Mouse (Mus musculus): Measurements from ENCODE around the gene Xpa. TPM values are rescaled to one million over a fixed set of nuclear protein-coding genes. Genes with fewer than 3 reads are reported as not detected.

Xpa gene
- polyA plus RNA-seq, 1 experiment, result 30.4 TPM

GRCm38 (mm10) chr4:46144323-46144722 is 51.8 kb downstream of the Xpa start:
- Histone ChIP-seq H3K27me3 (ENCODE audit: control insufficient read depth, insufficient read depth, low read length) (no peaks in the 10 kb centered on the region), H3K4me1 (ENCODE audit: control insufficient read depth, insufficient read depth, low read length) (peaks cover 4% of the 10 kb centered on the region; the same call in 1 of the 2 replicates), H3K4me3 (replicated peaks; ENCODE audit: insufficient read depth, low read depth, low read length) (no peak overlapping the region), H3K27ac (ENCODE audit: insufficient read depth, low read length) (no peak overlapping the region)
- no peak for DNase-seq
- TF ChIP-seq CTCF (IDR thresholded peaks at IDR 0.05; ENCODE audit: borderline replicate concordance, insufficient read depth, low read depth, low read length), result peak; percentile 38; the same call in 1 of the 2 replicates
- no peak for TF ChIP-seq POLR2A (IDR thresholded peaks at IDR 0.05; ENCODE audit: borderline replicate concordance, insufficient read depth, low read length)
- WGBS, result 78% methylated on average over 3 of the region's 3 CpGs

- H3K27me3 ChIP-seq (ENCODE audit: control insufficient read depth, insufficient read depth, low read length), result no peaks in the 10 kb centered on the region
- H3K27ac ChIP-seq (ENCODE audit: insufficient read depth, low read length), result peak within 1 kb of the TSS; percentile 90
- WGBS, result under 1% methylated on average over 89 of the region's 90 CpGs
- DNase-seq, result peak; percentile 91 to 96
- H3K4me1 ChIP-seq (ENCODE audit: control insufficient read depth, insufficient read depth, low read length), result peaks cover 4% of the 10 kb centered on the region; the same call in 1 of the 2 replicates
- H3K4me3 ChIP-seq (replicated peaks; ENCODE audit: insufficient read depth, low read depth, low read length), result peak within 1 kb of the TSS; percentile 93
- TF ChIP-seq POLR2A (IDR thresholded peaks at IDR 0.05; ENCODE audit: borderline replicate concordance, insufficient read depth, low read length), result peak; percentile 87
- TF ChIP-seq CTCF (IDR thresholded peaks at IDR 0.05; ENCODE audit: borderline replicate concordance, insufficient read depth, low read depth, low read length), result no peak
Measured at GRCm38 (mm10) chr4:46138287-46139222, 57.6 kb downstream of the Xpa start, which contains the start of the genes Ncbp1 and Tstd2. Gene Ncbp1, plus strand, starts transcription at chr4:46138613. Gene Tstd2, minus strand, starts transcription at chr4:46138694.

GRCm38 (mm10) chr4:46137629-46138286 is 58.4 kb downstream of the Xpa start:
- TF ChIP-seq CTCF (IDR thresholded peaks at IDR 0.05; ENCODE audit: borderline replicate concordance, insufficient read depth, low read depth, low read length), result no peak
- no peak for TF ChIP-seq POLR2A (IDR thresholded peaks at IDR 0.05; ENCODE audit: borderline replicate concordance, insufficient read depth, low read length)
- WGBS, result 7% methylated on average over 17 of the region's 17 CpGs
- no peak for DNase-seq
- Histone ChIP-seq H3K4me1 (ENCODE audit: control insufficient read depth, insufficient read depth, low read length) (peaks cover 4% of the 10 kb centered on the region; the same call in 1 of the 2 replicates), H3K27me3 (ENCODE audit: control insufficient read depth, insufficient read depth, low read length) (no peaks in the 10 kb centered on the region), H3K4me3 (replicated peaks; ENCODE audit: insufficient read depth, low read depth, low read length) (peak overlapping the region; percentile 93), H3K27ac (ENCODE audit: insufficient read depth, low read length) (peak overlapping the region; percentile 90; the same call in 1 of the 2 replicates)

GRCm38 (mm10) chr4:46131791-46132190 is 64.3 kb downstream of the Xpa start:
- H3K27me3 ChIP-seq (ENCODE audit: control insufficient read depth, insufficient read depth, low read length), result no peaks in the 10 kb centered on the region
- 89% methylated on average over 6 of the region's 6 CpGs for WGBS

GRCm38 (mm10) chr4:46130221-46130620 is 65.9 kb downstream of the Xpa start:
- H3K27ac ChIP-seq (ENCODE audit: insufficient read depth, low read length), result no peak overlapping the region
- 70% methylated on average over 3 of the region's 3 CpGs for WGBS
- DNase-seq, result peak in 1 of 2 experiments; percentile 53
- TF ChIP-seq CTCF (IDR thresholded peaks at IDR 0.05; ENCODE audit: borderline replicate concordance, insufficient read depth, low read depth, low read length) (peak; percentile 66), POLR2A (IDR thresholded peaks at IDR 0.05; ENCODE audit: borderline replicate concordance, insufficient read depth, low read length) (no peak)
- no peak overlapping the region for H3K4me3 ChIP-seq (replicated peaks; ENCODE audit: insufficient read depth, low read depth, low read length)
- no peaks in the 10 kb centered on the region for H3K4me1 ChIP-seq (ENCODE audit: control insufficient read depth, insufficient read depth, low read length)
- no peaks in the 10 kb centered on the region for H3K27me3 ChIP-seq (ENCODE audit: control insufficient read depth, insufficient read depth, low read length)

More at GRCm38 (mm10) chr4:46131791-46132190, 64.3 kb downstream of the Xpa start:
- Histone ChIP-seq H3K4me3 (replicated peaks; ENCODE audit: insufficient read depth, low read depth, low read length) (no peak overlapping the region), H3K4me1 (ENCODE audit: control insufficient read depth, insufficient read depth, low read length) (no peaks in the 10 kb centered on the region), H3K27ac (ENCODE audit: insufficient read depth, low read length) (no peak overlapping the region)
- no peak for TF ChIP-seq CTCF (IDR thresholded peaks at IDR 0.05; ENCODE audit: borderline replicate concordance, insufficient read depth, low read depth, low read length)
- no peak for TF ChIP-seq POLR2A (IDR thresholded peaks at IDR 0.05; ENCODE audit: borderline replicate concordance, insufficient read depth, low read length)
- DNase-seq, result no peak

- WGBS, result 73% methylated on average over 8 of the region's 8 CpGs
Measured at GRCm38 (mm10) chr4:46129311-46130004, 66.7 kb downstream of the Xpa start.

GRCm38 (mm10) chr4:46126541-46126940 is 69.6 kb downstream of the Xpa start:
- H3K27ac ChIP-seq (ENCODE audit: insufficient read depth, low read length), result no peak overlapping the region
- H3K27me3 ChIP-seq (ENCODE audit: control insufficient read depth, insufficient read depth, low read length), result no peaks in the 10 kb centered on the region
- TF ChIP-seq POLR2A (IDR thresholded peaks at IDR 0.05; ENCODE audit: borderline replicate concordance, insufficient read depth, low read length) (no peak), CTCF (IDR thresholded peaks at IDR 0.05; ENCODE audit: borderline replicate concordance, insufficient read depth, low read depth, low read length) (peak; percentile 100)
- no peaks in the 10 kb centered on the region for H3K4me1 ChIP-seq (ENCODE audit: control insufficient read depth, insufficient read depth, low read length)
- WGBS, result 41% methylated on average over 2 of the region's 2 CpGs
- H3K4me3 ChIP-seq (replicated peaks; ENCODE audit: insufficient read depth, low read depth, low read length), result no peak overlapping the region
- DNase-seq, result peak; percentile 77 to 86

More at GRCm38 (mm10) chr4:46129311-46130004, 66.7 kb downstream of the Xpa start:
- DNase-seq, result no peak
- Histone ChIP-seq H3K27me3 (ENCODE audit: control insufficient read depth, insufficient read depth, low read length) (no peaks in the 10 kb centered on the region), H3K4me1 (ENCODE audit: control insufficient read depth, insufficient read depth, low read length) (no peaks in the 10 kb centered on the region), H3K4me3 (replicated peaks; ENCODE audit: insufficient read depth, low read depth, low read length) (no peak overlapping the region), H3K27ac (ENCODE audit: insufficient read depth, low read length) (no peak overlapping the region)
- TF ChIP-seq POLR2A (IDR thresholded peaks at IDR 0.05; ENCODE audit: borderline replicate concordance, insufficient read depth, low read length) (no peak), CTCF (IDR thresholded peaks at IDR 0.05; ENCODE audit: borderline replicate concordance, insufficient read depth, low read depth, low read length) (no peak)

Measured in cerebellum, adult 2 months (tissue).